Mouse (Mus musculus) 3134 (cell line): ENCODE data around the gene Marveld1.

ENCODE experiments used
- DNase-seq: peaks from one replicate; pipeline ENCODE4 v3.0.0-alpha.2; 2011; ENCODE audit warnings: low spot score; ENCODE audit not compliant: insufficient read length; ENCODE audit errors: extremely low read depth

The Marveld1 gene

DNA sequence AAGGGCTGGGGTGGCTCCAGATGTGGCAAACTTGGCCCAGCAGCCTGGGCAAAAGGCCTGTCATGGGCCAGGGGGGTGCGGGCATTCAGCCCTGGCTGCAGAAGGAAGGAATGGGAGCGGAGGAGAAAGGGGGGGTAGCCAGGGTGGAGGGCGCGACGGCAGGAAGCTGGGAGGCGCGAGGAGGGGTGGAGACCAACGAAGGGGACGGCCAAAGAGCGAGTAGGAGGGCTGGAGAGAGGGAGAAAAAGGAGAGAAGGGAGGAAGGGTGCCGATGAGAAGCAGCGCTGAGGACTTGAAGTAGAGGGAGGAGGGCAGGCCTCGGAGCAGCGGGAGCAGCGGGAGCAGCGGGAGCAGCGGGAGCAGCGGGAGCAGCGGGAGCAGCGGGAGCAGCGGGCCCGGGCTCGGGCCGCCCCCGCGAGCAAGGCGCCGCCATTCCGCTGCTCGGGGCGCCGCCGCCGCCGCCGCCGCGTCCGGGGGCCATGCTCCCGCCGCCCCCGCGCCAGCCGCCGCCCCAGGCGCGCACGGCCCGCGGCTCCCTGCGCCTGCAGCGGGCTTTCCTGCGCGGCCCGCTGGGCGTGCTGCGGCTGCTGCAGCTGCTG lies at the start of gene Marveld1:
Marveld1 (plus strand) TSS at position 231 of the 599 bp plus-strand sequence.
- peak; percentile 91 for DNase-seq

DNA sequence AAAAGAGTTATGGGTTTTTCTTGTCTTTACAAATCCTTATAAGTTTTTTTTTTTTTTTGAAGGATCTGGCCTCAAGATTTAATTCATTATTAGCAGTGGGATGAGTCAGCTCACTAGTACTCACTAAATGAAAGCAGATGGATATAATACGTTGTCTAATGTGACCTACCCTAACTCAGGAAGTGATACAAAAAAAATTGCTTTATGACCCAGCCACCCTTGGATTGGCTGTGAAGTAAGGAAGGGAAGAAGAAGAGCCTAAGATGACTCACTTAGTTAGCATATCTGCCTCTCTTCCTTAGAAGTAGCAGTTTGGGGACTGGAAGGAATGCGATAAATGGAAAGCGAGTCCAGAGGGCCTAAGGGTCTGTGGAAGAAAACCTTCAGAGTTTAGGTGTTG lies 47.8 kb upstream of the Marveld1 start:
- DNase-seq = no peak

- DNase-seq = no peak
Measured at GRCm38 (mm10) chr19:42104681-42105080, 42.5 kb upstream of the Marveld1 start.

DNA sequence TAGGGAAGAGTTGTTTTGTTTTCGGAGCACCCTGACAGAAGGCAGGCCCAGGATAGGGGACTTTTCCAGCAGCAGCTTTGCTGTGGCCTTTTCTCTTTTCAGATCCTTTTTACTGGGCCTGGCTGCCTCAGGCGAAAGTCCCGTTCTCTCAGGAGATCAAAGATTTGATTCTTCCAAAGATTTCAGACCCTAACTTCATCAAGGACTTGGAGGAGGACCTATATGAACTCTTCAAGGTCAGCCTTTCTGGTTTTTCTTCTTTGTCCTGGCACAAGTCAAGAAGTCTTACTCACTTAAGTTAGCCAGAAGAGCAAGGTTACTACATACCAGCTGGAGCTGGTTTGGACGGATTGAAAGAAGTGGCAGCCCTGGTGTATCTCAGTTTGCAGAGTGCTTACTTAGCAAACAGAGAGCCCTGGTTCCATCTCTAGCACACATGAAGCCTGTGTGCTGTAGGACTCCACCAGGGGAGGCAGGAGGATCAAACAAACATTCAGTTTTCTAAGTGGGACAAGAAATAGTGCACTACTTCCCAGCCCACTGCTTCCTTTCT lies 31.3 kb upstream of the Marveld1 start:
- no peak for DNase-seq

DNA sequence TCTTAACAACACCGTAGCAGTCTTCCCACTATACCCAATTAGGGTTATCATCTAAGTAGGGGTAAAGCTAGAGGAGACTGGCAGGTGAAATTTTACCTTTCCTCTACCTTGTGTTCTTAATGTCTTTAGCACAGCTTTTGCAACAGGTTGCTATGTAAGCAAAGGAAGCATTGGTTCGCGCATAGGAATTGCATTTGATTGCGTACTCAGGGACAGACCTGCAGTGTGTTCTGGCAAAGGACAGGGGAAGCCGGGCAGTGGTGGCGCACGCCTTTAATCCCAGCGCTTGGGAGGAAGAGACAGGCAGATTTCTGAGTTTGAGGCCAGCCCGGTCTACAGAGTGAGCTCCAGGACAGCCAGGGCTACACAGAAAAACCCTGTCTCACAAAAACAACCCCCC lies 29.1 kb upstream of the Marveld1 start:
- no peak for DNase-seq

DNA sequence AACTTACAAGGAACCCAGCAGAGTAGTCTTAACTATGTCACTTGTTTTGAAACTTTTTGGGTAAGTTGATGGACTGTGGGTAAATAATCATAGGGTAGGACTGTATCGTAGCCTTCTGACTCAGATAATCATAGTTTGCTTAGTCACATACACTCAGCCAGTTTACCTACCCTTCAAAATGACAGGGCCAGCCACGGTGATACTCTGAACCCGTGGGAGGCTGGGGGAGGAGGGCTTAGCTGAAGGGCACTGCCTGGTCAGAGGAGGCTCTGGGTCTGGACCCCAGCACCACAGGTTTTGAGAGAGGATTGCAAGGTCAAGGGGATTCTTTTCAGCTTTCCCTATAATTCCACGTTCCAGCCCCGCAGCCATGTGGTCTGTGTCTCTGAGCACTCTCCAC lies 28.6 kb upstream of the Marveld1 start:
- DNase-seq = no peak

DNA sequence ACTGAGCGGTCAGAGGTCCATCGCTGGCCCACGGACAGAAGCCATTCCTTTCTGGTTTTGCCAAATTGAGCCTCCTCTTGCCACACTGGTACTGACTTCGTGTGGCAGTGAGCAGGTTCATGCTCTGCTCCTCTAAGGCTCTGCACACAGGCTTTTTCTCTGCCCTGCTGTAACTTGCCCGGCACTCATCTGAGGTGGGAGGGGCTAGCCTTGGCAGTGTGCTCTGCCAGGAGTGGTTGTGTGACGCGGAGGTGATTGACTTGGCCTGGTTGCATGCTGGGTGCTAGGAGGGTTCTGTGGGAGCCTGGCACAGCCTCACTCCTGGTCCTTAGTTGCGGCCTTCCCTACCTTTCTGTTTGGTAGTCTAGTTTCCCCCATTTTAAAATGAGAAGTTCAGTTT lies 26.7 kb upstream of the Marveld1 start:
- DNase-seq = no peak

DNA sequence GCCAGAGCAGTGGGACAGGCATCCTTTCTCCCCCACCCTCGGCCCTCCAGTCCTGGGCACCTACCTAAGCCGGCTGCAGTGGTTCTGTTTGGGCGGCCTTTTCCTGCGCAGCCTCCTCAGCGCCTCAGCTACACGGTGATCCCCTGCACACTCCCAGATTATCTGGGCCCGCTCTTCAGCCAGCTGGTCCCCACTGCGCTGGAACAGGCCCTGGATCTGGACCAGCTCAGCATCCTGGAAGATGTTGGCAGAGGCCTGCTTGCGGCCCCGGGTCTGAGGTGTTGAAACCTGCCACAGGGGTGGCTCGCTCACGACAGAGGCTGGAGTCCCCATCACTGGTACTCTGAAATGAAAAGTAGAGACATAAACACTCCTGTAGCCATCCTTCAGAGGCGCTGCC lies 22.5 kb upstream of the Marveld1 start:
- no peak for DNase-seq

DNA sequence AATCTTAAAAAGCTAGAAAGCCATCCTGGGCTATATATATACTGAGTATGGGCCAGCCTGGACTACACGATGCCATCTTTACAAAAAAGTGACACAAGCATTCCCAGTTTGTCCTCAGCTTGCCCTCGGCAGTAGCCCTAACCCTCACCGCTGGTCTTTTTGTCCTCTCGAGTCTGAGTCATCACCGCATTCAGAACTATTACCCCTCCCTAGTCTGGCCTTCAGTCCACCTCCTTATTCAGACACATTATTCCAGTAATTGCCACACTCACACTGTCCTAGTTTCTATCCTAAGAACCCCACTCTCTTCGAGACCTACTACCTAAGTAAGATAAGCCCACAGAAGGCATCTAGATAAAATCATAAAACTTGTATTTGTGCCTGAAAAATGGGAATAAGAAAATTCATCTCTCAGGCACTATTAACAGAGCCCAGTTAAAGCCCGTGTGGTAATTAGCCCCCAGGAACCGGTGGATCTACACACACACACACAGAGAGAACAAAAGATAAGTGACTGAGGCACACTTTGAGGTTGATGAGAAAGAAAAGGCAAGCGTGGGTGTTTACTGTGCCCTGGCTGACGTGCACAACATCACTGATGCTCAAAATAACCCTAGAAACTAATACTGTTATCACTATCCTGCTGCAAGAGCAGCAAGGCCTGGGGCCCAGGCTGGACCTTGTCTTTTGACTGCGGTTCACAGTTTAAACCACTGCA lies 21.5 kb upstream of the Marveld1 start:
- DNase-seq = no peak

DNA sequence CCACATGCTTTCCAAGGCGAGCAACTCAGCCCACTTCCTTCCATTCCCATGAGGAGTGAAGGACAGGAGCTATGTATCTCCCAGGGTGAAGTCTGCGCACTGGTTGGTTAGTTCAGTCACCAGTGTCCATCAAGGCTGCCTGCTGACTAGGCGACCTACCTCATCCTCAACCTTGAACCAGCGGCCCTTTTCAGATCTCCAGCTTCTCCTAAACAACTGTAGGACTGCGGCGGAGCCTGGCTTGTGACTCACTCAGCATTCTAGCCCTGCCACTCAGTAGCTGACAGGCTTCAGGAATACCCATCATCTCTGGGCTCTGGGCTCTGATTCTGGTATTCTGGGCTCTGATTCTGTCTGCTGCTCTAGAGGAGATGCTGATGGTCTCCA lies 21.0 kb upstream of the Marveld1 start:
- peak; percentile 47 for DNase-seq

- no peak for DNase-seq
Measured at GRCm38 (mm10) chr19:42127024-42127423, 20.2 kb upstream of the Marveld1 start.

- no peak for DNase-seq
Measured at GRCm38 (mm10) chr19:42128052-42128740, 19.0 kb upstream of the Marveld1 start.

DNA sequence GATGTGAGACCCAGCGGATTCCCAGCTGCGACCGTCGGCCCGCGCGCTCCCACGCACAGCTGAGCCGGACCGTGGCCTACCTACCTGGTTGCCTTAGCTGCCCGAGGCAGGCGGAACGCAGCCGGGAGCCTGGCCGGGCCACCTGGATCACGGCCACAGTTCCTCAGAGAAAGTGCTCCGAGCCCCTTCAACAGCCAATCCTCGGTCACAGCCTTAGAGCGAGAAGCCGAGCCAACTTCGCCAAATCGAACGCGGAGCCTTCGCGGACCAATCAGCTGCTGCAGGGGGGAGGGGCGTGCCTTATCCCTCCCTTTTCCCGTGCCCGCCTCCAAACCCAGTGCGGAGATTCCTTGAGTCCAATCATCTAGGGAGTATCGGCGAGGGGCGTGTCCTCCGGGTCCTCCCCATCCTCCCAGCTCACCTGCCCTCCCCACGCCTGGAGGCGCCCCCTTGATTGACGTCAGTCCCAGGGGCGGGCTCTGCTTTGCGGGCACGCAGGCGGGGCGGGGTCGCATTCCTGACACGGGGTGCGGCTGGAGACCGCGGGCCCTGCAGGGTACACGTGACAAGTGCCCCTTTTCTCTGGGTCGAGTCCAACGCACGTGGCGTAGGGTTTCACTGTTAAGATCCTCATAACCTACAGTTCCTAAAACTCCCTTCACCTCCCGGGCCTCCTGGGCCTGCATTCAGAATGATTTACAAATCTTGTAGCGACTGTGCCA lies 18.3 kb upstream of the Marveld1 start, which contains the start of gene Avpi1:
Avpi1 (minus strand) TSS at position 273 of the 722 bp plus-strand sequence.
- DNase-seq = peak; percentile 100

DNA sequence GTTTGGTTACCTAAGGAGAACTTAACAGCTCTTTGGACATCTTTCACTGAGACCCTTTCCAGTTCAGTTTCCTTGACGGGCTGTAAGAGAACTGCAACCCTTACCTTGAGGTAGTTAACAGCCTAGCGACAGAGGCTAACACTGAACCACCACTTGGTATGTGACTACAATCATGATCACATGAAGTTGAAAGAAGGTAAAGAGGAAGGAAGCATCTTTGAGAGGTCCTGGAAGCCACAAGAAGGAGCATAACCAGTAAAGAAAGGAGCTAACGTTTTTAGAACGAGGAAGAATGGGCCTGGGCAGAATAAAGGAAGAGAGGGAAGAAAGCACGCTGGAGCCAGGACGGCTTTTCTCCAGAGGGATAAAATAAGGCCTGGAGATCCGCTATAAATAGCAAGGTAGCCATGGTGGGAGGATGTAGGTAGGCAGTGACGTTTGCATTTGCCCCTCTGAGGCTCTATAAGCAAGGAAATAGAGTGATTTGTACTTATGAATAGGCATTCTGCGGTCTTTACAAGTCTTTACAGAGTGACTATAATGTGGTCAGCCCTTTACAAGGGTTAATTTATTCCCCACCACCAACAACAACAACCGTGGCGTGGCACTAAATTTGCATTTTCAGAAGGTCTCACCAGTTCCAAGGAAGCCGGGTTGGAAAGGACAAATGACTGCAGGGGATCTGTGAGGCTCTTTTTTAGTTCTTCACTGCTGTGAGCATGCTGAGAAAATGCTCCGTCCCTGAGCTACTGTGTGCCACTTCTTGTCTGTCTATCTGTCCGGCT lies 17.5 kb upstream of the Marveld1 start:
- no peak for DNase-seq

DNA sequence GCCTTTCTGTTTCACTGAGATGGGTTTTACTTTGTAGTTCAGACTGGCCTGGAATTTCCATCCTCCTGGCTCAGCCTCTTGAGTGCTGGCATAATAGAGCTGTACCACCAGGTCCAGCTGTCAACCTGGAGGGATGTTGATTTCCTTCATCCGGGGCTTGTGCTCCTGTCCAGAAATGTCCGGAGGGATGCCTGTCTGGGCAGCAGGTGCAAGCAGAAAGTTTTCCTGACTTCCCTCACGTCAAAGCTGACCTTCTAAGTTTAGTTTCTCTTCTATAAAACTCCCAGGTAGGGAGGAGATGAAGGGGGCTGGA lies 16.9 kb upstream of the Marveld1 start:
- no peak for DNase-seq

- DNase-seq = peak; percentile 74
Measured at GRCm38 (mm10) chr19:42131101-42131500, 16.1 kb upstream of the Marveld1 start.

DNA sequence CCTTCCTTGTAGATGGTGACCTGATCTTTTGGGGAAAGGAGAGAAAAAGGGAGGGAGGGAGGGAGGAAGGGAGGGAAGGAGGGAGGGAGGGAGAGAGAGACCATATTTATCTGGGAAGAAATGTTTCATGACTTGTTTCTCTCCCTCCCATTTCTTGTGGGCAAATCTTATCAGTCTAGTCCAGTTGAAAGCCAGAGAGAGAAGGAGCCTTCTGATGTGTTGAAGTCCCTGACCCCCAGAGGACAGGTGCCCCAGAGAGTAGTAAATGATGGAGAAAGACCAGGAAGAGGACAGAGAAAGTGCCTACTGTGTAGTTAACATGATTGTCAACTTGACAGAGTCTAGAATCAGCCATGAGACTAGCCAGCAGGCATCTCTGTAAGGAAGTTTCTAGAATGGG lies 12.1 kb upstream of the Marveld1 start:
- no peak for DNase-seq

DNA sequence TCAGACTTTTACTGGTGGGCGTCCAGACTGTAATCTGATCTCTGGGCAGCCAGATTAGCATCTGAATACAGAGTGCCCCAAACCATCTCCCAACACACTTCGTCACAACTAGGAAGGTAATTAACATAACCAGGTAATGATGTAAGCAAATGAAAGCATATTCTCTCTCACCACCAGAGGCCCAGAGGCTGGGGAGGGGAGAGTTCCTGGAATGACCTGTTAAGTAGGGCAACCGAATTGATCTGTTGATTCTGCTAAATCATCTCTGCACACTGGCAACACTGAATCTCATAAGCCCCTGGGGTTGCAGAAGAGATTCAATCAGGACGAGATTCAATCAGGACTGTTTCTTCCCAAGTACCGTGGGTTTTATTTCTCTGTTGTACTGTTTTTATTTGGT lies 11.1 kb upstream of the Marveld1 start:
- DNase-seq = no peak

GRCm38 (mm10) chr19:42137167-42137672 lies 10.0 kb upstream of the Marveld1 start:
- no peak for DNase-seq
